Mouse (Mus musculus) ES-E14 (cell line): Measurements from ENCODE around the gene Fbn1.

Experiments used
- CHD2 ChIP-seq: IDR thresholded peaks from 2 replicates; pipeline ENCODE4 v1.6.1; 2014; ENCODE audit warnings: mild to moderate bottlenecking, low read depth, low read length, inconsistent platforms
- HCFC1 ChIP-seq: IDR thresholded peaks from 2 replicates; pipeline ENCODE4 v1.6.1; 2012; ENCODE audit warnings: low read length, inconsistent platforms, borderline replicate concordance; ENCODE audit not compliant: insufficient read depth
- MAFK ChIP-seq: IDR thresholded peaks from 2 replicates; pipeline ENCODE4 v1.6.1; 2014; ENCODE audit warnings: mild to moderate bottlenecking, low read depth, low read length, inconsistent platforms; ENCODE audit not compliant: insufficient read depth
- ZC3H11A ChIP-seq: IDR thresholded peaks from 2 replicates; pipeline ENCODE4 v1.6.1; 2012; ENCODE audit warnings: low read depth, mild to moderate bottlenecking, inconsistent platforms, low read length, borderline replicate concordance
- ZNF384 ChIP-seq: IDR thresholded peaks from 2 replicates; pipeline ENCODE4 v1.6.1; 2012; ENCODE audit warnings: low read depth, low read length, inconsistent platforms

- peak; percentile 15; the same call in 1 of the 2 replicates for TF ChIP-seq ZC3H11A
- TF ChIP-seq CHD2 = no peak
- no peak for TF ChIP-seq ZNF384
- no peak for TF ChIP-seq HCFC1
- no peak for TF ChIP-seq MAFK
These were observed 48.0 kb upstream of the Fbn1 start for GRCm38 (mm10) chr2:125555830-125556229.
